Mouse (Mus musculus): ENCODE results near the gene Aagab. TPM values are rescaled to one million over a fixed set of nuclear protein-coding genes. Genes with fewer than 3 reads are reported as not detected.

Gene Aagab
- total and polyA plus RNA-seq, 3 experiments: 16.1 to 27.4 TPM; not detected in 1

DNA sequence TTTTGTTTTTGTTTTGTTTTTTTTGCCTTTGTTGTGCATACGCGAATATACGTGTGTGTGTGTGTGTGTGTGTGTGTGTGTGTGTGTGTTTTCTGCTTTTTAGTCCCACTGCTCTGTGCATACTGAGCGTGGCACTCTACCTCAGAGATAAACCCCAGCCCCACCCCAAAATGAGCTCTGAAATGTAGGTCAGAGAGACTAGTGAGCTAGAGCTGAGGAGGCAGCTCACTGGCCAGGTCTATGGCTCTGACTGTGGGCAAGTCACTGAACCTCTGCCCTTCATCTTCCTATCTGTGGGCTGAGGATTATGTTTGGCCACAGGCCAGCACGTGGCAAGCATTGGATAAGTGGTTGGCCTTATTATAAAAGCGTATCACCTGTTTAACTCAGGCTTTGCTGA lies 1.4 kb downstream of the Aagab start (continued):
- no peak for TF ChIP-seq TBP (IDR thresholded peaks at IDR 0.05; ENCODE audit: low read depth, low read length)
- TF ChIP-seq USF1 (IDR thresholded peaks at IDR 0.05; ENCODE audit: low read depth, low read length): no peak

DNA sequence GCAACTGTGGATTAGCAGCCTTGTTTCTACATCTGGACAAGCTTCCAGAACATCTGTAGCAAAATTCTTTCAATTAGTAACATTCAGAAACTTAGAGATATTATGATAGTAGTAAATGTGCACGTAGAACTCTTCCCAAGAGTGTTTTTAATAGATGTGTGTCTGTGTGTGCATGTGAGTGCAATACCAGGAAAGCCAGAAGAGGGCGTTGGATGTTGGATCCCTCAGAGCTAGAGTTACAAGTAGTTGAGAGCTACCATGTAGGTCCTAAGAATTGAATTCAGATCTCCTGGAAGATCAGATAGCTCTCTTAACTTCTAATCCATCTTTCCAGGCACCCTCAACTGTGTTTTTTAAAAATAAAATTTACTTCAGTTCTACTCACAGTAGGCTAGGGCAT lies 4.1 kb downstream of the Aagab start:
- Histone ChIP-seq H3K4me3 (ENCODE audit: control insufficient read depth in 1 of 2, insufficient read depth in 1 of 2, low read depth in 2 of 2, low read length in 2 of 2) (no peak overlapping the region), H3K27ac (ENCODE audit: control insufficient read depth, low read depth, low read length) (no peak overlapping the region), H3K79me2 (ENCODE audit: control insufficient read depth, insufficient read depth, low read length, poor library complexity) (peaks cover 38% of the 10 kb centered on the region), H3K4me1 (ENCODE audit: control insufficient read depth in 1 of 2, insufficient read depth in 2 of 2, low read length in 2 of 2) (peaks cover 4 to 8% of the 10 kb centered on the region in 2 experiments; a peak in 3 of 4 replicates), H3K27me3 (ENCODE audit: control insufficient read depth in 1 of 2, insufficient read depth in 2 of 2, low read length in 2 of 2) (no peaks in the 10 kb centered on the region), H3K36me3 (ENCODE audit: control insufficient read depth in 1 of 2, insufficient read depth in 2 of 2, low read length in 2 of 2) (peaks cover 0 to 9% of the 10 kb centered on the region in 2 experiments; a peak in 2 of 4 replicates), H3K9ac (ENCODE audit: control insufficient read depth, low read depth, low read length, poor library complexity, severe bottlenecking) (no peak overlapping the region), H3K9me3 (replicated peaks; ENCODE audit: insufficient read depth, low read length) (no peaks in the 10 kb centered on the region)
- peak; percentile 57 for DNase-seq (ENCODE audit: low read depth, low spot score)
- TF ChIP-seq ZMIZ1 (IDR thresholded peaks at IDR 0.05; ENCODE audit: low read depth, low read length) (no peak), USF2 (IDR thresholded peaks at IDR 0.05; ENCODE audit: borderline replicate concordance in 1 of 2, insufficient read depth in 1 of 2, low read depth in 1 of 2, low read length in 2 of 2) (no peak), CTCF (IDR thresholded peaks at IDR 0.05 in 2 of 3, conservative IDR thresholded peaks at IDR 0.05 in 1 of 3; ENCODE audit: control insufficient read depth in 1 of 3, insufficient read depth in 1 of 3, low read depth in 2 of 3, low read length in 3 of 3, poor library complexity in 1 of 3, severe bottlenecking in 1 of 3) (peak; percentile 33 to 47 (median 47)), ELF1 (IDR thresholded peaks at IDR 0.05; ENCODE audit: low read depth, low read length) (no peak), RCOR1 (IDR thresholded peaks at IDR 0.05; ENCODE audit: low read depth, low read length) (no peak), TAL1 (IDR thresholded peaks at IDR 0.05; ENCODE audit: low read length) (no peak), SMC3 (IDR thresholded peaks at IDR 0.05; ENCODE audit: low read depth, low read length) (peak; percentile 50), USF1 (IDR thresholded peaks at IDR 0.05; ENCODE audit: low read depth, low read length) (no peak), ZKSCAN1 (IDR thresholded peaks at IDR 0.05; ENCODE audit: low read depth, low read length) (no peak), ZNF384 (IDR thresholded peaks at IDR 0.05; ENCODE audit: low read depth, low read length) (no peak), RAD21 (IDR thresholded peaks at IDR 0.05; ENCODE audit: low read depth, low read length) (peak; percentile 23), ZC3H11A (IDR thresholded peaks at IDR 0.05; ENCODE audit: low read depth, low read length) (peak; percentile 27; the same call in 1 of the 2 replicates)

DNA sequence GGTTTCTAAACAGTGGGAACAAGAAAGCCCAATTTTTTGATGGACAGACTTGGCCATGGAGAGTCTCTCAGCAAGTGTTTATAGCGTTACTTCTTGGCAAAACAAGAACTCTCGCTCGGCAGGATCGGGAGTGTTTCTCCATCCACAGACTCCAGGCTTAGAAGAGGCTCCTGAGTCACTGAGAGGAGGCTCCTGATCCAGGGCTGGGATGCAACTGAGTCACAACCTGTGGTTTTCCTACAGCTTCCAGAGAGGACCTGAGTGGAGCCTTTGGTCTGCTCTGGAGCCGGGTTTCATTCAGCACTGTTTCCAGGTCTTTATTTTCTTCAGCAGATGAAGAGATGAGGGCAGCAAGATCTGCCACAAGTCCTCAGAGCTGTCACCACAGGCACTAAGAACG lies 5.5 kb downstream of the Aagab start:
- no peak overlapping the region for H3K9ac ChIP-seq (ENCODE audit: control insufficient read depth, low read depth, low read length, poor library complexity, severe bottlenecking)
- peaks cover 4 to 8% of the 10 kb centered on the region in 2 experiments; a peak in 3 of 4 replicates for H3K4me1 ChIP-seq (ENCODE audit: control insufficient read depth in 1 of 2, insufficient read depth in 2 of 2, low read length in 2 of 2)
- no peak overlapping the region for H3K4me3 ChIP-seq (ENCODE audit: control insufficient read depth in 1 of 2, insufficient read depth in 1 of 2, low read depth in 2 of 2, low read length in 2 of 2)
- no peak overlapping the region for H3K27ac ChIP-seq (ENCODE audit: control insufficient read depth, low read depth, low read length)
- TF ChIP-seq TBP (IDR thresholded peaks at IDR 0.05; ENCODE audit: low read depth, low read length): no peak
- TF ChIP-seq MAZ (IDR thresholded peaks at IDR 0.05; ENCODE audit: low read depth, low read length): no peak
- TF ChIP-seq MYB (IDR thresholded peaks at IDR 0.05; ENCODE audit: low read depth, low read length): no peak
- no peak for TF ChIP-seq MYC (IDR thresholded peaks at IDR 0.05; ENCODE audit: low read depth, low read length)
- TF ChIP-seq SMC3 (IDR thresholded peaks at IDR 0.05; ENCODE audit: low read depth, low read length): no peak
- no peak for TF ChIP-seq GATA1 (IDR thresholded peaks at IDR 0.05; ENCODE audit: low read depth, low read length)
- no peak for TF ChIP-seq NELFE (IDR thresholded peaks at IDR 0.05; ENCODE audit: low read depth, low read length)
- no peak for TF ChIP-seq GABPA (IDR thresholded peaks at IDR 0.05; ENCODE audit: low read depth, low read length)
- TF ChIP-seq TAL1 (IDR thresholded peaks at IDR 0.05; ENCODE audit: low read length): no peak
- TF ChIP-seq ZKSCAN1 (IDR thresholded peaks at IDR 0.05; ENCODE audit: low read depth, low read length): no peak
- no peak for TF ChIP-seq ELF1 (IDR thresholded peaks at IDR 0.05; ENCODE audit: low read depth, low read length)
- no peak for TF ChIP-seq NRF1 (IDR thresholded peaks at IDR 0.05; ENCODE audit: insufficient read depth, low read depth, low read length, poor library complexity, severe bottlenecking)
- TF ChIP-seq TCF12 (IDR thresholded peaks at IDR 0.05; ENCODE audit: low read depth, low read length): no peak
- no peak for TF ChIP-seq ETS1 (IDR thresholded peaks at IDR 0.05; ENCODE audit: low read depth, low read length)
- no peak for TF ChIP-seq MAX (IDR thresholded peaks at IDR 0.05; ENCODE audit: low read length)
- TF ChIP-seq MEF2A (IDR thresholded peaks at IDR 0.05; ENCODE audit: extremely low read depth, insufficient replicate concordance, low read depth, low read length, poor library complexity, severe bottlenecking): no peak
- no peaks in the 10 kb centered on the region for H3K9me3 ChIP-seq (replicated peaks; ENCODE audit: insufficient read depth, low read length)
- peaks cover 33% of the 10 kb centered on the region for H3K79me2 ChIP-seq (ENCODE audit: control insufficient read depth, insufficient read depth, low read length, poor library complexity)
- DNase-seq (ENCODE audit: low read depth, low spot score): no peak
- peaks cover 0 to 10% of the 10 kb centered on the region in 2 experiments; a peak in 2 of 4 replicates for H3K36me3 ChIP-seq (ENCODE audit: control insufficient read depth in 1 of 2, insufficient read depth in 2 of 2, low read length in 2 of 2)
- no peaks in the 10 kb centered on the region for H3K27me3 ChIP-seq (ENCODE audit: control insufficient read depth in 1 of 2, insufficient read depth in 2 of 2, low read length in 2 of 2)
